Mouse (Mus musculus) liver, adult 2 months (tissue): ENCODE data around the gene Zbtb8os.

ENCODE experiments used
- CTCF ChIP-seq: fragments of 200-500 bp; IDR thresholded peaks from 2 replicates; pipeline ENCODE4 v1.5.1; 2011; ENCODE audit warnings: low read depth, low read length, control low read depth
- POLR2A ChIP-seq: fragments of 200-500 bp; IDR thresholded peaks from 2 replicates; pipeline ENCODE4 v1.6.1; 2011; ENCODE audit warnings: low read length, control low read depth; ENCODE audit not compliant: insufficient read depth; ENCODE audit errors: extremely low read depth

- no peak for TF ChIP-seq POLR2A
- no peak for TF ChIP-seq CTCF
Observed at GRCm38 (mm10) chr4:129373202-129373976, 37.9 kb downstream of the Zbtb8os start.
